Mouse (Mus musculus): Measurements from ENCODE around the gene Ppp4c. TPM values are rescaled to one million over a fixed set of nuclear protein-coding genes. Genes with fewer than 3 reads are reported as not detected.

Gene Ppp4c
- polyA plus RNA-seq, 1 experiment from 2014 or later: 192 TPM

GRCm38 (mm10) chr7:126775185-126775977 lies 16.9 kb downstream of the Ppp4c start:
- Histone ChIP-seq H3K4me2 (0 out of 2 replicates have a peak overlapping the region, but pooled peaks have one; percentile 91), H3K9me3 (no peaks in the 10 kb centered on the region), H3K9ac (no peak overlapping the region), H3K36me3 (replicated peaks) (no peaks in the 10 kb centered on the region; the same call in 1 of the 2 replicates), H3K27me3 (replicated peaks) (no peaks in the 10 kb centered on the region), H3K27ac (peak overlapping the region; percentile 91; the same call in 1 of the 2 replicates), H3K4me1 (peaks cover 44% of the 10 kb centered on the region), H3K4me3 (no peak overlapping the region)
- ATAC-seq (replicated peaks): no peak
- 86% methylated on average over 10 of the region's 10 CpGs for WGBS

DNA sequence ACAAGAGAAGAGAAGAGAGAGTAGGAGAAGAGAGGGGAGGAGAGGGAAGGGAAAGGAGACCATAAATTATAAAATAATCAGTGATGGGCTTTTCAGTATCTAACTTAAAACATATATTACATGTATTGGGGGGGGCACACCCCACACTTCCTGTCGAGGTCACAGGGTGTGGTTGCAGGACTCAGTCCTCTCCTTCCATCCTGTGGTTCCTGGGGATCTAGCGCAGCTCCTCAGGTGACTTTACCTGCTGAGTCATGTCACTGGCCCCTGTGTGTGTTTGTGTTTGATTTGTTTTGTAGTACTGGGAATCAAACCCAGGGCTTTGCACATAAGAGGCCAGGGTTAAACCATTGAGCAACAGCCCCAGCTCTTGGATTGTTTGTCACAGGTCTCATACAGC lies 17.8 kb downstream of the Ppp4c start:
- WGBS: 91% methylated on average over 2 of the region's 2 CpGs
- Histone ChIP-seq H3K36me3 (replicated peaks) (peaks cover 5% of the 10 kb centered on the region; the same call in 1 of the 2 replicates), H3K9ac (no peak overlapping the region), H3K9me3 (no peaks in the 10 kb centered on the region), H3K4me3 (no peak overlapping the region), H3K4me2 (no peak overlapping the region), H3K27me3 (replicated peaks) (no peaks in the 10 kb centered on the region), H3K4me1 (peaks cover 35% of the 10 kb centered on the region), H3K27ac (no peak overlapping the region)
- ATAC-seq (replicated peaks): no peak

GRCm38 (mm10) chr7:126773351-126773750 lies 18.9 kb downstream of the Ppp4c start:
- Histone ChIP-seq H3K4me2 (no peak overlapping the region), H3K9me3 (no peaks in the 10 kb centered on the region), H3K27me3 (replicated peaks) (no peaks in the 10 kb centered on the region), H3K36me3 (replicated peaks) (peaks cover 5% of the 10 kb centered on the region; the same call in 1 of the 2 replicates), H3K27ac (no peak overlapping the region), H3K4me3 (no peak overlapping the region), H3K9ac (no peak overlapping the region), H3K4me1 (peaks cover 25% of the 10 kb centered on the region)
- no peak for ATAC-seq (replicated peaks)
- 92% methylated on average over 2 of the region's 2 CpGs for WGBS

DNA sequence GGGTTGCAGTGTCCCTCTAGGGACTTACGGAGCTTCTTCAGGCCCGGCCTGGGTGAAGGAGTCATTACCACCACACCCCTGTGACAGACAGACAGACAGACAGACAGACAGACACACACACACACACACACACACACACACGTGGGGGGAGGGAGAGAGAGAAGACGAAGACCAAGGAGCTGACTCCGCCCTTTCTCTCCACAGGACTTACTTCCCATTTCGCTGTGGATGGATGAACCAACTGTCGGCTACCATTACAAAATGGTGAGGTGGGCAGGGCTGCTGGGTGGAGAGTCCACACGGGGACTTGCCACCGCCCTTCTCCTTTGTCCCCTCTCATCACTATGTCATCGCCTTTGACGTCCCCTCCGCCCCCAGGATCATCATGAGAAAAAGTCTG lies 21.5 kb downstream of the Ppp4c start:
- ATAC-seq (replicated peaks): no peak
- no peaks in the 10 kb centered on the region for H3K9me3 ChIP-seq
- no peak overlapping the region for H3K9ac ChIP-seq
- H3K36me3 ChIP-seq (replicated peaks): peaks cover 17% of the 10 kb centered on the region
- no peak overlapping the region for H3K4me3 ChIP-seq
- no peak overlapping the region for H3K27ac ChIP-seq
- H3K4me2 ChIP-seq: no peak overlapping the region
- H3K27me3 ChIP-seq (replicated peaks): no peaks in the 10 kb centered on the region
- H3K4me1 ChIP-seq: peaks cover 4% of the 10 kb centered on the region
- 88% methylated on average over 11 of the region's 12 CpGs for WGBS

DNA sequence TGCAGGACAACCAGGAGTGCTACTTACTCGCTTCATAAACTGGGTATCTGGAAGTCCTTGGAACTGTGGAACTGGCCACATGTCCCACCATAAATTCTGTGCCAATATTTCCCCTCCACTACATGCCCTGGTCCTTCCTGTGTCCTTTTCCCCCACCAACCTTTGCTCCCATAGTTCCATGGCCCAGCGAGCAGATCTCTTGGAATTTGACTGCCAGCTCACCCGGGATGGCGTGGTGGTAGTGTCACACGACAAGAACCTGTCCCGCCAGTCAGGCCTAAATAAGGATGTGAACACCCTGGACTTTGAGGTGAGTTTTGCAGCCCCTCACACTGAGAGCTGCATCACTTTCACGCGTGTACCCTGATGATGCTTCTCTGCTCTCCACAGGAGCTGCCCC lies 25.3 kb downstream of the Ppp4c start:
- H3K4me2 ChIP-seq: no peak overlapping the region
- no peak overlapping the region for H3K27ac ChIP-seq
- H3K4me1 ChIP-seq: peaks cover 9% of the 10 kb centered on the region
- no peaks in the 10 kb centered on the region for H3K9me3 ChIP-seq
- no peaks in the 10 kb centered on the region for H3K27me3 ChIP-seq (replicated peaks)
- WGBS: 96% methylated on average over 8 of the region's 8 CpGs
- H3K36me3 ChIP-seq (replicated peaks): peaks cover 33% of the 10 kb centered on the region
- no peak overlapping the region for H3K9ac ChIP-seq
- H3K4me3 ChIP-seq: no peak overlapping the region
- ATAC-seq (replicated peaks): no peak

GRCm38 (mm10) chr7:126766201-126766600 lies 26.1 kb downstream of the Ppp4c start, which contains the start of gene Gdpd3:
TSS of gene Gdpd3 (plus strand) at chr7:126766334.
- WGBS: 89% methylated on average over 16 of the region's 16 CpGs
- Histone ChIP-seq H3K4me3 (no peak within 1 kb of the TSS), H3K27ac (no peak within 1 kb of the TSS), H3K4me2 (no peak within 1 kb of the TSS), H3K9ac (no peak within 1 kb of the TSS), H3K36me3 (replicated peaks) (peaks cover 33% of the 10 kb centered on the region), H3K27me3 (replicated peaks) (no peaks in the 10 kb centered on the region), H3K9me3 (no peaks in the 10 kb centered on the region), H3K4me1 (peaks cover 17% of the 10 kb centered on the region)
- ATAC-seq (replicated peaks): 0 out of 2 replicates have a peak, but pooled peaks have one; percentile 21

DNA sequence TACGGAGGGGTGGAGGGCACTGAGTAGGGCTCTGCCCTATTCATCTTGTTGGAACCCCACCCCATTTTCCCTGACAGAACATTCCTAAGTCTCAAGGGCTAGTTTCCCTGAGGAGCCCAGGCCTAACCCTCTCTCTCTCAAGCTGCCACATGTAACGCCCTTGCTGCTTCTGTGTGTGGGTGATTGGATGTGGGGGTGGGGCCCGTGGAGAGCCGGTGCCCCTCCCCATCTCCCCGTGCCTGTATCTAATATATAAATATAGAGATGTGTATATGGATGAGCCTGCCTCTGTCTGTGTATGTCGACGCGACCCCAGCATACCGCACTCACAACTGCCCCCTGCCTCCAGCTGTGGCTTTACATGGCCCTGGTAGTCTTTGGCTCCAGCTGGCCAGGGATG lies 26.8 kb downstream of the Ppp4c start:
- H3K9ac ChIP-seq: no peak overlapping the region
- H3K4me3 ChIP-seq: no peak overlapping the region
- peaks cover 33% of the 10 kb centered on the region for H3K36me3 ChIP-seq (replicated peaks)
- H3K27me3 ChIP-seq (replicated peaks): no peaks in the 10 kb centered on the region
- no peak overlapping the region for H3K27ac ChIP-seq
- 91% methylated on average over 9 of the region's 9 CpGs for WGBS
- peaks cover 23% of the 10 kb centered on the region for H3K4me1 ChIP-seq
- no peak overlapping the region for H3K4me2 ChIP-seq
- no peak for ATAC-seq (replicated peaks)
- no peaks in the 10 kb centered on the region for H3K9me3 ChIP-seq

DNA sequence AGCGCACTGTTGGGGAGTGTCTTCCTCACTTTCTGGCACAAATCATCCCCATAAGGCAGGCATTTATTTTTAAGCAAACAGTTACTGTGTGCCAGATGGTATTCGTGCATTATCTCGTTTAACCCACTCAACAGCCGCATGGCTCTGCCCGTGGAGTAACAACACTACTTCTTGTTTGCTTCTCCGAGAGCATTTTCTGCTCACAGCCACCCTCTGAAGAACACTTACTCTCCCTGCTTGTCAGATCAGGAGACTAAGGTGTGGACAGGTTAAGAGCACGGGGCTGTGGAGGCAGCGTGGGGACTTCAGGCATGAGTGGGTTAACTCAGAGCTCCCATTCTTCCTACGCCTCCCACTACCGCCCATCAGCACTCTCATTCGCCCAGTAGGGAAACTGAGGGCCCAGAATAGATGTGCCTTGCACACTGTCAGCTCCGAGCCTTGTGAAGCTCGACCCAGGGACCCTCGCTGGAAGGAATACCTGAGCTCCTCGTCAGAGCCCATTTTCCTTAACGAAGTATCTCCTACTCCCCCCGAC lies 29.8 kb downstream of the Ppp4c start:
- Histone ChIP-seq H3K4me3 (no peak overlapping the region), H3K27ac (no peak overlapping the region), H3K9ac (no peak overlapping the region), H3K9me3 (no peaks in the 10 kb centered on the region), H3K27me3 (replicated peaks) (no peaks in the 10 kb centered on the region), H3K36me3 (replicated peaks) (peaks cover 24% of the 10 kb centered on the region), H3K4me2 (peak overlapping the region; percentile 14; the same call in 1 of the 2 replicates), H3K4me1 (peaks cover 31% of the 10 kb centered on the region)
- WGBS: 68% methylated on average over 17 of the region's 17 CpGs
- no peak for ATAC-seq (replicated peaks)

DNA sequence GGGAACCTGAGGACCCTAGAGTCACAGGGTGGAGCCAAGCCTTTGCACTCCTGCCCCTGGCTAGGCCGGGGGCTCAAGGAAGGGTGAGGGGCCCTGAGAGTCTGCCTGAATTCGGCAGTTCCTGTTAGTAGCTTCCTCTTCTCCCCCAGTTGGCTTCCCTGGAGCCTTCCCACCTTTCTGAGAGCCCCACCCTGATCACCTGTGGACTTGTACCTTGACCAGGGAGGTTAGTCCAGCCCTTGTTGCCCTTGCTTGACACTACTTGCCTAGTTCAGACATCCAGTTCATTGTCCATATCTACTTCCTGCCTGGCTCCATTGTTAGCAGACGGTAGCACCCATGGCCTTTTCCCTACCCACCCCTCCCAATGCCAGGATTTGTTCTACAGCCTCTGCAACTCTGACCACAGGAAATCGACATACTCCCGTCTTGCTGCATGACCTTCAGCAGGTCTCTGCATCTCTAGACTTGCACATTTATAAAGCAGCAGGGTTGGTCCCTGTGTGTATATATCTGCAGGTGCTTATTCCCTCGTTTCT lies 30.7 kb downstream of the Ppp4c start:
- no peaks in the 10 kb centered on the region for H3K27me3 ChIP-seq (replicated peaks)
- H3K9ac ChIP-seq: peak overlapping the region; percentile 80; the same call in 1 of the 2 replicates
- peak overlapping the region; percentile 78 for H3K4me2 ChIP-seq
- no peak overlapping the region for H3K27ac ChIP-seq
- peak overlapping the region; percentile 77; the same call in 1 of the 2 replicates for H3K4me3 ChIP-seq
- H3K36me3 ChIP-seq (replicated peaks): peaks cover 16% of the 10 kb centered on the region
- peaks cover 31% of the 10 kb centered on the region for H3K4me1 ChIP-seq
- H3K9me3 ChIP-seq: no peaks in the 10 kb centered on the region
- WGBS: 77% methylated on average over 6 of the region's 6 CpGs
- ATAC-seq (replicated peaks): no peak

DNA sequence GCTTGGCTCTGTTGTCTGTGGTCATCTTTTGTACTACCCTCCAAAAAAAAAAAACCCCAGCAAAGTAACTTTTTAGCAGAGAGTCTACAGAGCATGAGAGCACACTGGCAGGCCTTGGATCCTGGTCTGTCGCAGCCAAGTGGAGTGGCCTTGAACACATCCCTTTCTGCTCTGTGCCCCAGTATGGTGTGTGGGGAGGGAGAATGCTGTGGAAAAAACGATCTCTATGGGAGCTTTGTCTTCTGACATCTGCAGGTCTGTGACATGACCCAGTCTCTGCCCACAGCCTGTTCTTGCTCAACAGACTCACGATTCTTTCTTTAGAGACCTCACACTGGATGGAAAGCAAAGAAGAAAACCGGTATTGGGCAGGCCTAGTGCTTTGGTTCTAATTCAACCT lies 31.3 kb downstream of the Ppp4c start:
- H3K36me3 ChIP-seq (replicated peaks): peaks cover 16% of the 10 kb centered on the region
- H3K27ac ChIP-seq: peak overlapping the region; percentile 86
- H3K9ac ChIP-seq: peak overlapping the region; percentile 80; the same call in 1 of the 2 replicates
- H3K9me3 ChIP-seq: no peaks in the 10 kb centered on the region
- H3K27me3 ChIP-seq (replicated peaks): no peaks in the 10 kb centered on the region
- peak overlapping the region; percentile 78 for H3K4me2 ChIP-seq
- peaks cover 31% of the 10 kb centered on the region for H3K4me1 ChIP-seq
- 78% methylated on average over 4 of the region's 4 CpGs for WGBS
- no peak for ATAC-seq (replicated peaks)
- peak overlapping the region; percentile 77 for H3K4me3 ChIP-seq

GRCm38 (mm10) chr7:126760391-126760802 lies 31.9 kb downstream of the Ppp4c start:
- peak; percentile 22 for ATAC-seq (replicated peaks)
- H3K9me3 ChIP-seq: no peaks in the 10 kb centered on the region
- peak overlapping the region; percentile 77 for H3K4me3 ChIP-seq
- peak overlapping the region; percentile 78 for H3K4me2 ChIP-seq
- peaks cover 31% of the 10 kb centered on the region for H3K4me1 ChIP-seq
- H3K36me3 ChIP-seq (replicated peaks): peaks cover 16% of the 10 kb centered on the region
- no peaks in the 10 kb centered on the region for H3K27me3 ChIP-seq (replicated peaks)
- 13% methylated on average over 3 of the region's 3 CpGs for WGBS
- peak overlapping the region; percentile 86 for H3K27ac ChIP-seq
- peak overlapping the region; percentile 80 for H3K9ac ChIP-seq

- H3K36me3 ChIP-seq (replicated peaks): peaks cover 13% of the 10 kb centered on the region
- H3K27ac ChIP-seq: peak overlapping the region; percentile 86
- H3K4me1 ChIP-seq: peaks cover 35% of the 10 kb centered on the region
- peak overlapping the region; percentile 77 for H3K4me3 ChIP-seq
- H3K9ac ChIP-seq: peak overlapping the region; percentile 80
- ATAC-seq (replicated peaks): peak; percentile 66
- peak overlapping the region; percentile 78 for H3K4me2 ChIP-seq
- H3K27me3 ChIP-seq (replicated peaks): no peaks in the 10 kb centered on the region
- H3K9me3 ChIP-seq: no peaks in the 10 kb centered on the region
- under 1% methylated on average over 22 of the region's 24 CpGs for WGBS
Measured at GRCm38 (mm10) chr7:126759672-126760390, 32.5 kb downstream of the Ppp4c start.

Data from midbrain, embryonic 15.5 days (tissue).